Mouse (Mus musculus) heart, embryonic 13.5 days (tissue): Measurements from ENCODE around the gene Stard13. TPM values are rescaled to one million over a fixed set of nuclear protein-coding genes. Genes with fewer than 3 reads are reported as not detected.

ENCODE experiments used
- ATAC-seq: fragments of 200-750 bp; cut with Nextera tagmentation; 2 replicates; pipeline ENCODE4 v1.8.0; 2017; ENCODE audit warnings: moderate TSS enrichment; ENCODE audit not compliant: insufficient number of reproducible peaks, low FRiP score, low TSS enrichment; ENCODE audit errors: extremely low read depth
- H3K27ac ChIP-seq: fragments of 300-500 bp; sonication (generic); replicated peaks from 2 replicates; pipeline ENCODE4 v1.5.1; 2015; ENCODE audit warnings: moderate library complexity, mild to moderate bottlenecking, inconsistent platforms
- H3K27me3 ChIP-seq: fragments of 300-500 bp; sonication (generic); replicated peaks from 2 replicates; pipeline ENCODE4 v1.6.1; 2015; ENCODE audit warnings: mild to moderate bottlenecking, inconsistent platforms
- H3K36me3 ChIP-seq: fragments of 300-500 bp; sonication (generic); 2 replicates; pipeline ENCODE4 v1.6.1; 2015; ENCODE audit warnings: mild to moderate bottlenecking, inconsistent platforms
- H3K4me1 ChIP-seq: fragments of 300-500 bp; sonication (generic); 2 replicates; pipeline ENCODE4 v1.6.1; 2015; ENCODE audit warnings: inconsistent platforms
- H3K4me2 ChIP-seq: fragments of 300-500 bp; sonication (generic); 2 replicates; pipeline ENCODE4 v1.6.1; 2015; ENCODE audit warnings: inconsistent platforms, mild to moderate bottlenecking, moderate library complexity
- H3K4me3 ChIP-seq: fragments of 300-500 bp; sonication (generic); 2 replicates; pipeline ENCODE4 v1.5.1; 2015; ENCODE audit warnings: moderate library complexity, mild to moderate bottlenecking, inconsistent platforms
- H3K9ac ChIP-seq: fragments of 300-500 bp; sonication (generic); 2 replicates; pipeline ENCODE4 v1.6.1; 2015; ENCODE audit warnings: inconsistent platforms, mild to moderate bottlenecking, moderate library complexity
- H3K9me3 ChIP-seq: fragments of 300-500 bp; sonication (generic); 2 replicates; pipeline ENCODE4 v1.6.1; 2016; ENCODE audit warnings: inconsistent platforms
- WGBS: fragments of 180-500 bp; shearing (Covaris S2); methylation state at CpG from one replicate; pipeline ENCODE4 v1.1.7; 2015; ENCODE audit warnings: mixed read lengths; 5-methylcytosine and 5-hydroxymethylcytosine counted together
- polyA plus RNA-seq: library from polyadenylated mRNA; unstranded; fragments of >200 nt; fragmentation: Nextera tagmentation; extraction: Ambion mirVana; gene quantifications from 2 replicates; pipeline ENCODE4 v1.2.1, GENCODE M21; 2015

The Stard13 gene
- polyA plus RNA-seq, 1 experiment from 2014 or later = 4.7 TPM

DNA sequence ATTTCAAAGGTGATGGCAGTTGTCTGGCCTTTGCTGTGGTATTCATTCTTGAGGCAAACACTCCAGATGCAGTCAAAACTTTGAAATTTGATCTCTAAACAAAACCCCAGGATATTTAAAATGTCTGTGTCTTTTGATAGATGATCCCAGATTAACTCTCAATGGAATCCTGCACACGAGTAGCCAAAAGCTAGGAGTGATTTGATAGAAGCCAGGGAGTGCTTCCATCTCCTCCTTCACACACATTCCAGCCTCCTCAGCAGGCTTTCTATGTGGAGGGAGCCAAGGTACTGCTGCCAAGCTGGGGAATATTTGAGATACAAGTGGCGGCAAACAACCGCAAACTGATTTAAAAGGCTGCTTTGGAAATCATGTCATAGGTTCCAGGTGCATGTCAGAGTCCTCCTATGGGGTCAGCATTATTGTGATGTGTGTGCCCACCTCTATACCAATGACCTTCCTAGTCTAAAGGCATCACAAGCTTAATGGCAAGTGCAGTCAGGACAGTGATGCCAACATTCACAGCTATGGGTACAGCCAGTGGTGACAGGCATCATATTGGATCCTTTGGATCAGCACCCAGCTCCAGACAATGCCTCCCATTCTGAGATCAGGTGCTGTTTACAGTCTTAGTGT lies 39.6 kb downstream of the Stard13 start:
- 54% methylated on average over 3 of the region's 3 CpGs for WGBS
- Histone ChIP-seq H3K4me2 (no peak overlapping the region), H3K4me3 (no peak overlapping the region), H3K4me1 (peaks cover 11% of the 10 kb centered on the region; the same call in 1 of the 2 replicates), H3K27ac (no peak overlapping the region), H3K9me3 (no peaks in the 10 kb centered on the region), H3K9ac (no peak overlapping the region), H3K27me3 (no peaks in the 10 kb centered on the region; the same call in 1 of the 2 replicates), H3K36me3 (no peaks in the 10 kb centered on the region)
- ATAC-seq = no peak

DNA sequence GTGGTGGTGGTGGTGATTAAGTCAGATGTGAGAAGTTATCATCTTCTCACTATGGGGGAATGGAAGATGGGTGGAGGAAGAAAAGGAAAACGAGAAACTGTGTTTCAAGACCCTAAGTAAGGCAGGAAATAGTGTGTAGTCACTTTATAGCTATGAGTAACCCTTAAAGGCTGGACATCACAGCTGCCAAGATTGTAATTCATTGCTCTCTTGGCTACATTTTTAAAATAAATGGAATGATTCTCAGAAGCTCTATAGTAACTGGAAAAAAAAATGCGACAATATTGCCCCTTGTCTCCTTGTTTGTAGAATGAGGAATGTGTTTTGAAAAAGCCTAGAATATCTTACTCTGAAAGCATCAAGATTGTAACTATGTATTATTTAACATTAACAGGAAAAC lies 41.4 kb downstream of the Stard13 start:
- Histone ChIP-seq H3K27ac (no peak overlapping the region), H3K36me3 (no peaks in the 10 kb centered on the region), H3K4me2 (no peak overlapping the region), H3K4me1 (peaks cover 12% of the 10 kb centered on the region; the same call in 1 of the 2 replicates), H3K4me3 (no peak overlapping the region), H3K9ac (no peak overlapping the region), H3K27me3 (no peaks in the 10 kb centered on the region; the same call in 1 of the 2 replicates), H3K9me3 (no peaks in the 10 kb centered on the region)
- 55% methylated on average over 2 of the region's 2 CpGs for WGBS
- no peak for ATAC-seq

DNA sequence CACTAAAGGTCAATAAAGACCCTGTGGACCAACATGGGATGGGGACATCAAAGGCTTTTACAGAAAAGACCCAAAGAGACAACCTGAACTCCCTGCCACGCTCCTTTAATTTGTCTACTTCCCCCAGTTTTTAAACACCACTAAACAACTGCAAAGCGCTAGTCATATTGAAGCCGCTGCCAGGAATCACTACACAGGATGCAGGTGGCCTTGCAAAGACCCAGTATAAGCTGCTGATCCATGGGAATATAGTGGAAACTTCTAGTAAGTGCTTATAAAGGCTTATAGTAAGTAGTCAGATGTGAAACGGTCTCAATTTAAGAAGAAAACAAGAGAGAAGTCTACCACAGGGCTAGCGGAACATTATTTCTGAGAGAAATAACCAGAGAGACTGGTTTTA lies 42.9 kb downstream of the Stard13 start:
- H3K9me3 ChIP-seq = no peaks in the 10 kb centered on the region
- 78% methylated on average over 5 of the region's 5 CpGs for WGBS
- peaks cover 14% of the 10 kb centered on the region for H3K4me1 ChIP-seq
- no peaks in the 10 kb centered on the region for H3K36me3 ChIP-seq
- ATAC-seq = no peak
- no peak overlapping the region for H3K27ac ChIP-seq
- H3K4me3 ChIP-seq = no peak overlapping the region
- H3K27me3 ChIP-seq = no peaks in the 10 kb centered on the region; the same call in 1 of the 2 replicates
- H3K9ac ChIP-seq = no peak overlapping the region
- H3K4me2 ChIP-seq = peak overlapping the region; percentile 94

DNA sequence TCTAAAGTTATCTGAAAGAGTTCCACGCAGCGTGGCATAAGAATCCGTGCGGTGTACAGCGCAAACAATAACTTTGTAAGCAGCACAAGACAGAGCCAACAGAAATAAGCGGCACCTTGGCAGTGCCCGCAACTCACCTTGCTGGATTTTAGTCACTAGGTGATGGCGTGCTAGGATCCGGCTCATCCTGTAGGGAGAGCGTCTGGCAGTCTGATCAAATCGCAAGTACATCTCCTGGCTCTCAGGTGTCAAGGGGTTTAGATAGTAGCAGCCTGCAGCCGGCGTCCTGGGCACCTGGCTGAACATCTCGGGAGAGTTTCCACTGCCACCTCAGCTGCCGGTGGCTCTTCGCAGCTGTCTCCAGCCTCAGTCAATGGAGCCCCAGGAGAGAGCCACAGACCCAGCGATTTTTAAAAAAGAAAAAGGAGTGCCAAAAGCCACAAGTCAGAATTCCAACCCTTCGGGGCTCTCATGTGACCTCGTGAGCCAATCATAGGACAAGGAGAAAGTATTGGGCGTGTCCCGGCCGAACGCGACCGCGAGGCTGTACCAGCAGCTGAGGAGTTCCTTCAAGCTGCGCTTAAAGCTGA lies 43.8 kb downstream of the Stard13 start:
- peak overlapping the region; percentile 29; the same call in 1 of the 2 replicates for H3K27ac ChIP-seq
- H3K36me3 ChIP-seq = no peaks in the 10 kb centered on the region
- H3K4me3 ChIP-seq = peak overlapping the region; percentile 82
- ATAC-seq = peak; percentile 66; the same call in 1 of the 2 replicates
- H3K4me1 ChIP-seq = peaks cover 23% of the 10 kb centered on the region
- peak overlapping the region; percentile 94 for H3K4me2 ChIP-seq
- no peaks in the 10 kb centered on the region; the same call in 1 of the 2 replicates for H3K27me3 ChIP-seq
- no peaks in the 10 kb centered on the region for H3K9me3 ChIP-seq
- H3K9ac ChIP-seq = peak overlapping the region; percentile 83
- 3% methylated on average over 27 of the region's 27 CpGs for WGBS

DNA sequence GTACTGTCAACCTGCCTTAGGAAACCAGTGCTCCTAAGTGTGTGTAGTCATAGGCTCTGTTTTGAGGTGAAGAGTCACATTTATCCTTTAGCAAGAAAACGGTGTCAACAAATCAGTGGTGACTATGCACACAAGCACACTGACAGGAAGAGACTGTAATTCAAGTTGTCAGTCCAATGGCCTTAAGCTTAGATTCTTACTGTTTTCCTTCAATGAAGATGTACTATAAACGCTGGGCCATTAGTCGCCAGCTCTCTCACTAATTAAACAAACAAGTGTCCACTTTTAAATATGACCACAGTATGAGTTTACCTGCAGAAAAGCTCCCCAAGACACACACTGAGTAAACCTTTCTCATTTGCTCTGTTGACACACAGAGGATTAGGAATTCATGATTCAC lies 44.3 kb downstream of the Stard13 start:
- peak overlapping the region; percentile 83 for H3K9ac ChIP-seq
- 0 out of 2 replicates have a peak overlapping the region, but pooled peaks have one; percentile 29 for H3K27ac ChIP-seq
- H3K4me2 ChIP-seq = peak overlapping the region; percentile 94
- H3K4me3 ChIP-seq = peak overlapping the region; percentile 82
- no peaks in the 10 kb centered on the region for H3K36me3 ChIP-seq
- no peaks in the 10 kb centered on the region; the same call in 1 of the 2 replicates for H3K27me3 ChIP-seq
- peaks cover 24% of the 10 kb centered on the region for H3K4me1 ChIP-seq
- WGBS = 44% methylated on average over 3 of the region's 3 CpGs
- H3K9me3 ChIP-seq = no peaks in the 10 kb centered on the region
- no peak for ATAC-seq

DNA sequence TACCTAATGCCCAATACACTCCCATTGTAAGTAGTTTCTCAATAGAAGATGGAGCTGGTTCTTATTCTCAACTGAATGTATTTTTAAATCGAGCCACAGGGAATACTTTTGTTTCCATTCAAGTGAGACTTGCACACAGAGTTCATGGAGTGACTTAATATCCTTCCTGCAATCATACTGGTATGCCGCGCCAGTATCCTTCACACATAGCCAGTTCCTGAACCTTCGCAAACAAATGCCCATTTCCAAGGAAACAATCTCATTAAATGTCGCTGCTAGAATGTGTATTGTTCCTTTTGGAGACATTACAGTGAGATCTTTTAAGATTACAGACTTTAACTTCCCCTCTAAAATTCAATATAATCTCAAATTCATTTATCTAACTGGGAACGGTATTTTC lies 45.0 kb downstream of the Stard13 start:
- H3K27ac ChIP-seq = no peak overlapping the region
- peak overlapping the region; percentile 94 for H3K4me2 ChIP-seq
- peak overlapping the region; percentile 82; the same call in 1 of the 2 replicates for H3K4me3 ChIP-seq
- peaks cover 29% of the 10 kb centered on the region for H3K4me1 ChIP-seq
- WGBS = 64% methylated on average over 6 of the region's 6 CpGs
- H3K9ac ChIP-seq = no peak overlapping the region
- no peaks in the 10 kb centered on the region; the same call in 1 of the 2 replicates for H3K27me3 ChIP-seq
- no peaks in the 10 kb centered on the region for H3K36me3 ChIP-seq
- no peak for ATAC-seq
- no peaks in the 10 kb centered on the region for H3K9me3 ChIP-seq

DNA sequence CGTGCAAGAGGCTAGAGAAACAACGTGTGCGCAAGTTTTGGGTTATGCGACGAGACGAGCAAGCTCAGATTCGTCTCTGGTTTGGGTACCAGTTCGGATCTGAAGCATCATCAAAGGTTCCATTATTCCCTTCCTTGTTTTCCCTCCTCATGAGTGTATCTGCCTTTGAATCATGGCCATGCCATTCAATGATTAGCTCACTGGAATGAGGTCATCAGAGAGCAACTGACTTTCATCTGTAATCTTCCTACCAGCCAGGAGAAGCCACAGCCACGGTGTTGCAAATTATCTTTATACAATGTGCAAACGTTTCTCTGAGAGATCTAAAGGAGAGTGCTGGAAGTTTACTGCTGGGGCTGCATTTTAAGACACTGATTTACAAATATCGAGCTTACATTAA lies 46.3 kb downstream of the Stard13 start:
- Histone ChIP-seq H3K27ac (no peak overlapping the region), H3K4me1 (peaks cover 37% of the 10 kb centered on the region), H3K9me3 (no peaks in the 10 kb centered on the region), H3K9ac (no peak overlapping the region), H3K36me3 (no peaks in the 10 kb centered on the region), H3K27me3 (no peaks in the 10 kb centered on the region; the same call in 1 of the 2 replicates), H3K4me3 (no peak overlapping the region), H3K4me2 (no peak overlapping the region)
- WGBS = 72% methylated on average over 11 of the region's 11 CpGs
- no peak for ATAC-seq

DNA sequence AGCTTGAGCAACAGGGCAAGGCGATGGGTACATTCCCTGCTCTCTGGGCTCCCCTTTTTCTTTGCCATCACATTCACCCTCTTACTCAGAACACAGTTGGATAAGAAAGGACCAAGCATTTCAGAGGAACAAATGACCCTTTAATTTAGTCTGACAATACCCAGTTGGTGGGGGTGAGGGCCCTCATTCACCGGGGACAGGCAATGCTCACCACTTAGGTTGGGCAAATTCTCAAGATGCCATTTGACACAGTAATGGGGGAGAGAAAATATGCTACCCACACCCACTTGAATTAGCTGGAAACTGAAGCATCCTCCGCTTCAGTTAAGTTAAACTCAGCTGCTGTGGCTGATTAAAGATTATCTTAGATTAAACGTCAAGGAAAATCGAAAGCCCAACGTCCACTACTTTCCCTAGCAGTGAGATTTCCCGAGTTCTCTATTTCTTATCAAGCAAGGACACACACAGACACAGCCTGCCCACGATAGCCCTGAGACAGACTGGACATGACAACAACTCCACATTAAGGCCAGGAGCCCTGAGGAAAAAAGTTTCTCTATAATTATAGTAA lies 48.3 kb downstream of the Stard13 start:
- H3K27me3 ChIP-seq = no peaks in the 10 kb centered on the region
- H3K27ac ChIP-seq = no peak overlapping the region
- no peaks in the 10 kb centered on the region for H3K9me3 ChIP-seq
- no peaks in the 10 kb centered on the region for H3K36me3 ChIP-seq
- H3K4me2 ChIP-seq = no peak overlapping the region
- 39% methylated on average over 8 of the region's 8 CpGs for WGBS
- peaks cover 33% of the 10 kb centered on the region for H3K4me1 ChIP-seq
- H3K9ac ChIP-seq = no peak overlapping the region
- H3K4me3 ChIP-seq = no peak overlapping the region
- ATAC-seq = no peak

DNA sequence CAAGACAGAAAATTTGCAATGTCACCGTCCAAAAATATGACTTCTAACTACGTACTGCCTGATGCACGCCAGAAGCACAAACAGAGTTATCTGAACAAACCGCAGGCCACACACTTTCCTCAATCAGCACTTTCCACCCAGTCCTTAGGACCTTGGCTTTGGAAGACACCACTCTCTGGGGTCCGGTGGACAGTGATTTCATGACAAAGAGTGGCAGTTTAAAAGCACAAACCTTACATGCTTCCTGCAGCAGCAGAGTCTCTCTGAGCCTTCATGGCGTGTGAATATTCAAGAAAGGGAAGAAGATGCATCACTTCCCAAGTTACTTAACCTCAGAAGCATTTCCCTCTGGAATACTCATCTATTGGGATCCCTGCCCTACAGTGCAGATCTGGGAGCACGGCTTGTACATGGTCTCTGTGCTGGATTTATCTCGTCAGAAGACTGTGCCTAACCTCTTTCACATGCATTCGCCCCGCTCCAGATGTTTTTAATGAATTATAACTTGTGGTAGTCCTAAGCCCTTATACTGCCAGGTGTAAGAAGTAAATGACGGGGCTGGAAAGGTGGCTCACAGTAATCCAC lies 49.9 kb downstream of the Stard13 start:
- H3K27me3 ChIP-seq = no peaks in the 10 kb centered on the region
- H3K4me1 ChIP-seq = peaks cover 24% of the 10 kb centered on the region
- no peak for ATAC-seq
- 62% methylated on average over 11 of the region's 11 CpGs for WGBS
- no peak overlapping the region for H3K4me3 ChIP-seq
- H3K36me3 ChIP-seq = no peaks in the 10 kb centered on the region
- H3K27ac ChIP-seq = no peak overlapping the region
- H3K4me2 ChIP-seq = no peak overlapping the region
- H3K9me3 ChIP-seq = no peaks in the 10 kb centered on the region
- H3K9ac ChIP-seq = no peak overlapping the region

DNA sequence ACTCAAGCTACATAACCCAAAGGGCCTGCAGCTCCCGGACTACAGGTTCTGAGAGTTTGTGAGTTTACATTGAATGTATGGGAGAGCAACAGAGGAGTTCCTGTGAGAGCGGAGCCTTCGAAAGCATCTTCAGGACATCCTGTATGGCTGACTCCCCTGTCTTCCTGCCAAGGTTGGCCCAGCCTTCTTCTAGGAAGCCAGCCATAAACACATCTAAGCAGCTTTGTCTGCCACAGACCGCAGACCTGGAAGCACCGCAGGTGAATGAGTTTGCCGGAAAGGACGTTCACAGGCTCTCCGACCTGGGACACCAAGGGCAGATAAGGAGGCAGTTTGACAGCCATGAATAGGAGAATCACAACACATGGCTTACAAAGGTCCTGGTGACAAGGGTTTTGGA lies 52.3 kb downstream of the Stard13 start:
- Histone ChIP-seq H3K9me3 (no peaks in the 10 kb centered on the region), H3K36me3 (no peaks in the 10 kb centered on the region), H3K27me3 (no peaks in the 10 kb centered on the region), H3K4me1 (peaks cover 24% of the 10 kb centered on the region), H3K4me2 (no peak overlapping the region), H3K27ac (no peak overlapping the region), H3K4me3 (no peak overlapping the region), H3K9ac (no peak overlapping the region)
- no peak for ATAC-seq
- WGBS = 86% methylated on average over 8 of the region's 8 CpGs

DNA sequence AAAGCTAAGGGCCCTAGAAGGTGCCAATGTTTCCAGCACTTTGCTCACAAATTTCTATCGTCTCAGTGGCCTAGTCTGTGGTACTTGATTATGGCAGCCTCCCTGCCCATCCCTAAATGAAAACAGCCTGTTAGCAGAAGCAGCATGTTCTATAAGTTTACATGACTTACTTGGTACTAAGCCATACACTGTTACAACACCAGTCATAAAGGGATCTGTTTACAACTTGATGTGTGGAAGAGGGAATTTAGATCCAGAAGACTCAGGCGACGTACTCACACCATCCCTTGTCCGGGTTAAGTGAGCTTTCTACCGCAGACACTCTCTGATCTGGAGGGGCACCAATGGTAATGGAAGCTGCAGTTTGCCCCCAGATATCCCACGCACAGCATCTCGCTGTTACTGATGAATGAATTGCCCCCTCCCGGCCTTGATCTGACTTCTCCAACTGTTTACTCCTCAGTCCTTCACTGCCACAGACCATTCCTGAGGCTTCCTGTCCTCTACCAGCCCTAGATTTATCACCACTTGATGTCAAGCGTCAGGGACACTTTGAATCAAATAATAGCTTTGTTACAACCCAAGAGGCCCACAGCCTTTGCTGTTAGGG lies 53.4 kb downstream of the Stard13 start:
- no peak for ATAC-seq

More for the DNA sequence above, 53.4 kb downstream of the Stard13 start:
- H3K27ac ChIP-seq = no peak overlapping the region
- no peaks in the 10 kb centered on the region for H3K36me3 ChIP-seq
- H3K9ac ChIP-seq = no peak overlapping the region
- 76% methylated on average over 9 of the region's 9 CpGs for WGBS
- no peak overlapping the region for H3K4me3 ChIP-seq
- H3K9me3 ChIP-seq = no peaks in the 10 kb centered on the region
- no peaks in the 10 kb centered on the region for H3K27me3 ChIP-seq
- peaks cover 25% of the 10 kb centered on the region for H3K4me1 ChIP-seq
- H3K4me2 ChIP-seq = no peak overlapping the region
